Mouse (Mus musculus) limb, embryonic 14.5 days (tissue): ENCODE measurements around the gene Gm20518. TPM values are rescaled to one million over a fixed set of nuclear protein-coding genes. Genes with fewer than 3 reads are reported as not detected.

ENCODE experiments used
- ATAC-seq: fragments of 200-750 bp; cut with Nextera tagmentation; 2 replicates; pipeline ENCODE4 v1.8.0; 2017; ENCODE audit warnings: low read depth, moderate number of reproducible peaks, moderate TSS enrichment; ENCODE audit not compliant: low FRiP score
- DNase-seq: peaks from one replicate; pipeline ENCODE4 v3.0.0-alpha.2; 2015; ENCODE audit warnings: low spot score
- H3K27ac ChIP-seq: fragments of 300-500 bp; sonication (generic); replicated peaks from 2 replicates; pipeline ENCODE4 v1.5.1; 2014; ENCODE audit warnings: low read depth, mild to moderate bottlenecking, low read length, moderate library complexity, mixed read lengths
- H3K27me3 ChIP-seq: fragments of 300-500 bp; sonication (generic); 2 replicates; pipeline ENCODE4 v1.6.1; 2014; ENCODE audit warnings: low read length, mixed read lengths; ENCODE audit not compliant: control insufficient read depth, insufficient read depth
- H3K36me3 ChIP-seq: fragments of 300-500 bp; sonication (generic); 2 replicates; pipeline ENCODE4 v1.6.1; 2014; ENCODE audit warnings: mild to moderate bottlenecking, low read length, moderate library complexity, mixed read lengths; ENCODE audit not compliant: control insufficient read depth, insufficient read depth
- H3K4me1 ChIP-seq: fragments of 300-500 bp; sonication (generic); 2 replicates; pipeline ENCODE4 v1.6.1; 2014; ENCODE audit warnings: antibody characterized with exemption, low read length, mixed read lengths; ENCODE audit not compliant: control insufficient read depth, insufficient read depth
- H3K4me2 ChIP-seq: fragments of 300-500 bp; sonication (generic); replicated peaks from 2 replicates; pipeline ENCODE4 v1.6.1; 2014; ENCODE audit warnings: low read depth, mild to moderate bottlenecking, low read length, moderate library complexity; ENCODE audit not compliant: severe bottlenecking
- H3K4me3 ChIP-seq: fragments of 300-500 bp; sonication (generic); replicated peaks from 2 replicates; pipeline ENCODE4 v1.5.1; 2014; ENCODE audit warnings: low read length
- H3K9ac ChIP-seq: fragments of 300-500 bp; sonication (generic); 2 replicates; pipeline ENCODE4 v1.6.1; 2014; ENCODE audit warnings: mild to moderate bottlenecking, low read depth, low read length, moderate library complexity; ENCODE audit not compliant: severe bottlenecking
- H3K9me3 ChIP-seq: fragments of 300-500 bp; sonication (generic); 2 replicates; pipeline ENCODE4 v1.6.1; 2016; ENCODE audit warnings: low read length; ENCODE audit not compliant: control insufficient read depth
- POLR2A ChIP-seq: fragments of 200-500 bp; IDR thresholded peaks from 2 replicates; pipeline ENCODE4 v1.8.0; 2012; ENCODE audit warnings: inconsistent platforms, mild to moderate bottlenecking, moderate library complexity, borderline replicate concordance; ENCODE audit not compliant: insufficient read depth, insufficient read length; ENCODE audit errors: extremely low read depth
- WGBS: fragments of 180-500 bp; shearing (Covaris S2); extraction: QIAGEN DNeasy Blood & Tissue Kit; methylation state at CpG from one replicate; pipeline ENCODE4 v1.1.7; 2014; 5-methylcytosine and 5-hydroxymethylcytosine counted together
- polyA plus RNA-seq, 2 experiments: library from polyadenylated mRNA; depleted of rRNA in 1 of 2; stranded (reverse) in 1 of 2; unstranded in 1 of 2; fragments of >200 nt; fragmentation: Nextera tagmentation in 1 of 2; extraction: Ambion mirVana in 1 of 2; gene quantifications; 2 replicates each; pipeline versions ENCODE4 v1.2.1 to v1.2.3; 2012 to 2014

Gm20518 gene
- polyA plus RNA-seq, 2 experiments = 0.22 to 2.1 TPM

- no peaks in the 10 kb centered on the region for H3K27me3 ChIP-seq
- H3K36me3 ChIP-seq = peaks cover 90% of the 10 kb centered on the region
- WGBS = 93% methylated on average over 1 of the region's 1 CpGs
- H3K4me1 ChIP-seq = no peaks in the 10 kb centered on the region
- no peak overlapping the region for H3K27ac ChIP-seq
- DNase-seq = no peak
- H3K4me3 ChIP-seq = no peak overlapping the region
- no peak overlapping the region for H3K4me2 ChIP-seq
- no peaks in the 10 kb centered on the region for H3K9me3 ChIP-seq
- no peak overlapping the region for H3K9ac ChIP-seq
- no peak for TF ChIP-seq POLR2A
- no peak for ATAC-seq
These were observed 39.6 kb downstream of the Gm20518 start for GRCm38 (mm10) chr16:17851860-17852259.

GRCm38 (mm10) chr16:17851331-17851730 lies 40.1 kb downstream of the Gm20518 start:
- no peaks in the 10 kb centered on the region for H3K27me3 ChIP-seq
- WGBS = 95% methylated on average over 5 of the region's 5 CpGs
- H3K9me3 ChIP-seq = no peaks in the 10 kb centered on the region
- no peak overlapping the region for H3K27ac ChIP-seq
- H3K36me3 ChIP-seq = peaks cover 90% of the 10 kb centered on the region
- DNase-seq = no peak
- no peak for TF ChIP-seq POLR2A
- H3K4me3 ChIP-seq = no peak overlapping the region
- no peaks in the 10 kb centered on the region for H3K4me1 ChIP-seq
- H3K4me2 ChIP-seq = no peak overlapping the region
- no peak for ATAC-seq
- no peak overlapping the region for H3K9ac ChIP-seq

GRCm38 (mm10) chr16:17849486-17849885 lies 42.0 kb downstream of the Gm20518 start:
- H3K4me2 ChIP-seq = no peak overlapping the region
- H3K4me1 ChIP-seq = no peaks in the 10 kb centered on the region
- H3K9me3 ChIP-seq = no peaks in the 10 kb centered on the region
- no peak overlapping the region for H3K27ac ChIP-seq
- no peak for TF ChIP-seq POLR2A
- DNase-seq (no peak), ATAC-seq (no peak)
- H3K36me3 ChIP-seq = peaks cover 91% of the 10 kb centered on the region
- no peak overlapping the region for H3K9ac ChIP-seq
- no peaks in the 10 kb centered on the region for H3K27me3 ChIP-seq
- 88% methylated on average over 6 of the region's 6 CpGs for WGBS
- H3K4me3 ChIP-seq = no peak overlapping the region

GRCm38 (mm10) chr16:17848928-17849327 lies 42.5 kb downstream of the Gm20518 start:
- 24% methylated on average over 1 of the region's 1 CpGs for WGBS
- H3K4me1 ChIP-seq = no peaks in the 10 kb centered on the region
- DNase-seq (peak; percentile 93), ATAC-seq (peak; percentile 50; the same call in 1 of the 2 replicates)
- no peak overlapping the region for H3K27ac ChIP-seq
- no peaks in the 10 kb centered on the region for H3K27me3 ChIP-seq
- no peaks in the 10 kb centered on the region for H3K9me3 ChIP-seq
- TF ChIP-seq POLR2A = no peak
- no peak overlapping the region for H3K4me2 ChIP-seq
- no peak overlapping the region for H3K9ac ChIP-seq
- H3K36me3 ChIP-seq = peaks cover 91% of the 10 kb centered on the region
- no peak overlapping the region for H3K4me3 ChIP-seq

- H3K27ac ChIP-seq = no peak overlapping the region
These were observed 43.0 kb downstream of the Gm20518 start for GRCm38 (mm10) chr16:17848431-17848830.

GRCm38 (mm10) chr16:17843701-17844365 lies 47.6 kb downstream of the Gm20518 start:
- Histone ChIP-seq H3K4me2 (no peak overlapping the region), H3K4me3 (no peak overlapping the region), H3K9ac (no peak overlapping the region), H3K27ac (no peak overlapping the region), H3K9me3 (no peaks in the 10 kb centered on the region), H3K27me3 (no peaks in the 10 kb centered on the region), H3K4me1 (no peaks in the 10 kb centered on the region), H3K36me3 (peaks cover 93% of the 10 kb centered on the region)
- WGBS = 90% methylated on average over 10 of the region's 10 CpGs
- DNase-seq (no peak), ATAC-seq (no peak)
- no peak for TF ChIP-seq POLR2A

More at GRCm38 (mm10) chr16:17848431-17848830, 43.0 kb downstream of the Gm20518 start:
- Histone ChIP-seq H3K4me2 (no peak overlapping the region), H3K9me3 (no peaks in the 10 kb centered on the region), H3K4me3 (no peak overlapping the region), H3K9ac (no peak overlapping the region), H3K36me3 (peaks cover 92% of the 10 kb centered on the region), H3K4me1 (no peaks in the 10 kb centered on the region), H3K27me3 (no peaks in the 10 kb centered on the region)
- ATAC-seq = no peak
- 96% methylated on average over 6 of the region's 6 CpGs for WGBS
- no peak for TF ChIP-seq POLR2A
- no peak for DNase-seq
